Mouse (Mus musculus) liver, adult 2 months (tissue): ENCODE results near the gene Carm1. TPM values are rescaled to one million over a fixed set of nuclear protein-coding genes. Genes with fewer than 3 reads are reported as not detected.

Experiments used
- DNase-seq: peaks from one replicate; pipeline ENCODE4 v3.0.0-alpha.2; 2011; ENCODE audit warnings: low read depth, low spot score; ENCODE audit errors: extremely low read depth
- H3K27ac ChIP-seq: fragments of 200-500 bp; replicated peaks from 2 replicates; pipeline ENCODE4 v1.5.1; 2012; ENCODE audit warnings: low read depth, mild to moderate bottlenecking, control low read depth, inconsistent platforms, low read length; ENCODE audit not compliant: insufficient read depth
- H3K27me3 ChIP-seq: fragments of 200-500 bp; 2 replicates; pipeline ENCODE4 v1.6.1; 2012; ENCODE audit warnings: mild to moderate bottlenecking, moderate library complexity, low read length, inconsistent platforms; ENCODE audit not compliant: control insufficient read depth, insufficient read depth
- H3K36me3 ChIP-seq: fragments of 200-500 bp; 2 replicates; pipeline ENCODE4 v1.6.1; 2012; ENCODE audit warnings: low read length, inconsistent platforms; ENCODE audit not compliant: control insufficient read depth, insufficient read depth
- H3K4me1 ChIP-seq: fragments of 200-500 bp; 2 replicates; pipeline ENCODE4 v1.6.1; 2011; ENCODE audit warnings: low read length; ENCODE audit not compliant: control insufficient read depth, insufficient read depth
- H3K4me3 ChIP-seq: fragments of 200-500 bp; 2 replicates; pipeline ENCODE4 v1.5.1; 2011; ENCODE audit warnings: low read depth, mild to moderate bottlenecking, control low read depth, low read length, moderate library complexity; ENCODE audit not compliant: insufficient read depth
- H3K79me2 ChIP-seq: fragments of 200-500 bp; 2 replicates; pipeline ENCODE4 v1.6.1; 2012; ENCODE audit warnings: inconsistent platforms, mild to moderate bottlenecking, low read length, moderate library complexity; ENCODE audit not compliant: control insufficient read depth, insufficient read depth
- H3K9ac ChIP-seq: fragments of 200-500 bp; 2 replicates; pipeline ENCODE4 v1.6.1; 2012; ENCODE audit warnings: low read depth, mild to moderate bottlenecking, control low read depth, inconsistent platforms, low read length
- CTCF ChIP-seq: fragments of 200-500 bp; IDR thresholded peaks from 2 replicates; pipeline ENCODE4 v1.5.1; 2011; ENCODE audit warnings: low read depth, low read length, control low read depth
- POLR2A ChIP-seq: fragments of 200-500 bp; IDR thresholded peaks from 2 replicates; pipeline ENCODE4 v1.6.1; 2011; ENCODE audit warnings: low read length, control low read depth; ENCODE audit not compliant: insufficient read depth; ENCODE audit errors: extremely low read depth
- WGBS: fragments of 180-500 bp; shearing (Covaris S2); methylation state at CpG from one replicate; pipeline ENCODE4 v1.1.7; 2018; 5-methylcytosine and 5-hydroxymethylcytosine counted together
- polyA plus RNA-seq: library from polyadenylated mRNA; depleted of rRNA; stranded (reverse); fragments of >200 nt; gene quantifications from 2 replicates; pipeline ENCODE4 v1.2.3, GENCODE M21; 2012
- total RNA-seq: library from RNA; depleted of rRNA; stranded (reverse); fragments of >200 nt; gene quantifications from 2 replicates; pipeline ENCODE4 v1.2.3, GENCODE M21; 2014

Gene Carm1
- total and polyA plus RNA-seq, 2 experiments, result 5.0 to 28.5 TPM

DNA sequence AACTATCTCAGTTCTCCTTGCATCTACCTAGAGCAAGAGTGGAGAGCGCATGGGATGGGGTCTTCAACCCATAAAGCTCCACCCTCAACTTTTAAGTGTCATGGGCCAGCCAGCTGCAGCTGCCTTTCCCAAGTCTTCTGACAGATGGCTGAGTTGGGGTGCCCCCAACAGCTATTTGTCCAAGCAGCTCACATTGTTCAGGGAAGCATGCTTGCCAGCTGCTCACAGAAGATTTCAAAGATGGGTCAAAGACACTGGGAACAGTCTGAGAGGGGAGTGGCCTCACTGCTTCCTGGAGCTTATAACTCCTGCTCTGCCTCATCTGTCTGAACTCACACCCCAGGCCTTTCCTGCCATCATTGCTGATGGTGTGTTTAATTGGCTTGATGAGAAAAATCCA lies 29.6 kb downstream of the Carm1 start:
- no peaks in the 10 kb centered on the region for H3K4me1 ChIP-seq
- 89% methylated on average over 1 of the region's 1 CpGs for WGBS
- H3K9ac ChIP-seq, result no peak overlapping the region
- peaks cover 20% of the 10 kb centered on the region for H3K36me3 ChIP-seq
- no peaks in the 10 kb centered on the region for H3K27me3 ChIP-seq
- no peak overlapping the region for H3K4me3 ChIP-seq
- H3K27ac ChIP-seq, result no peak overlapping the region
- TF ChIP-seq CTCF (no peak), POLR2A (no peak)
- no peaks in the 10 kb centered on the region for H3K79me2 ChIP-seq
- no peak for DNase-seq

DNA sequence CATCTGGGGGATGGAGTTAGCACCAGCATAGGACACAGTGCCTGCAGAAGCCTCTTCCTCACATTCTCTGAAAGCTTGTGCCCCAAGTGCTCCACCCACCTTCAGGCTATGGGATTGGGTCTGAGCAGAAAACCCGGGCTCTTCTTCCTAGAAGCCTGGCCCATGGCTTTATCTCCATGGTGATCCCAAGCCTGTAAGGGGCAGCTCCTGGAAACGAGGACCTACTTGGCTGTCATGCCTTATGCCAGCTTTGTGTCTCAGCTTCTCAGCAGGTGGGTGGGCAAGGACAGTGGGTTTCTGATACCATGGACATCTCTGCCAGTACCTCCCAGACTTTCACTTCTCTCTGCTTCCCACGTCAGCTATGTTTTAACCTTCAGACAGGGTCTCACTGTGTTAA lies 31.5 kb downstream of the Carm1 start:
- no peak overlapping the region for H3K27ac ChIP-seq
- no peak overlapping the region for H3K9ac ChIP-seq
- TF ChIP-seq CTCF (no peak), POLR2A (no peak)
- H3K4me3 ChIP-seq, result no peak overlapping the region
- H3K27me3 ChIP-seq, result no peaks in the 10 kb centered on the region
- WGBS, result 86% methylated on average over 3 of the region's 3 CpGs
- no peak for DNase-seq
- H3K36me3 ChIP-seq, result peaks cover 12% of the 10 kb centered on the region; the same call in 1 of the 2 replicates
- no peaks in the 10 kb centered on the region for H3K4me1 ChIP-seq
- H3K79me2 ChIP-seq, result no peaks in the 10 kb centered on the region

DNA sequence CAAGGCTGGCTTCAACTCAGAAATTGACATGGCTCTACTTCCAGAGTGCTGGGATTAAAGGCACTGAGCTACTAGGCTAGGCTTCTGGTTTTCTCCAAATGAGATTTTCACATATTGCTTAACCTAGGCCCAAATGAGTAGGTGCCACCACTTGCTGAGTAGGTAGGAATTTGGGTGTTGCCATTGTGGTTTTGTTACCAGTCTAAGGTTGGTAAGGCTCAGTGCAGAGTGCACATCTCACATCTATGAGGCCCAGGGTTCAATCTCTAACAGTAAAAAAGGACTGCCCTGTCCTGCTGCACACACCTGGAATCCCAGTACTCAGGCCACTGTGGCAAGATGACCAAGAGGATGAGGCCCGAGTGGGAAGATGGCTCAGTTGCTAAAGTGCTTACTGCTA lies 38.7 kb downstream of the Carm1 start:
- Histone ChIP-seq H3K4me3 (no peak overlapping the region), H3K79me2 (no peaks in the 10 kb centered on the region), H3K9ac (no peak overlapping the region), H3K27me3 (no peaks in the 10 kb centered on the region), H3K36me3 (peaks cover 17% of the 10 kb centered on the region; the same call in 1 of the 2 replicates), H3K27ac (no peak overlapping the region), H3K4me1 (no peaks in the 10 kb centered on the region)
- 90% methylated on average over 1 of the region's 1 CpGs for WGBS
- no peak for DNase-seq
- no peak for TF ChIP-seq CTCF
- no peak for TF ChIP-seq POLR2A

DNA sequence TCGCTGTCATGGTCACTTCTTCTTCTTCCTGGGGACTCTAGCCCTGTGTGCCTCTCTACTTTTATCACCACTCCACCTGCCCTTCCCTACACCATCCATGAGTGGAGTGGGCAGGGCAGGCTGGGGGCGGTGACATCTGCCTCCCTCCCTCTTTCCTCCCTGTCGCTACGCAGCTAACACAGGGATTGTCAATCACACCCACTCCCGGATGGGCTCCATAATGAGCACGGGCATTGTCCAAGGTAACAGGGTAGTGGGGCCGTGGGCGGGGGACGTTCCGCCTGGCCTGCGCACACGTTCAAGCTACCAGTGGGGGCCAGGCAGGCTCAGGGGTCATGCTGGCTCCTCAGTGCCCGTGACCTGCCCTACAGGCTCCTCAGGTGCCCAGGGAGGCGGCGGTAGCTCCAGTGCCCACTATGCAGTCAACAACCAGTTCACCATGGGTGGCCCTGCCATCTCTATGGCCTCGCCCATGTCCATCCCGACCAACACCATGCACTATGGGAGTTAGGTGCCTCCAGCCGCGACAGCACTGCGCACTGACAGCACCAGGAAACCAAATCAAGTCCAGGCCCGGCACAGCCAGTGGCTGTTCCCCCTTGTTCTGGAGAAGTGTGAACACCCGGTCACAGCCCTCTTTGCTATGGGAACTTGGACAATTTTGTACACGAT lies 41.1 kb downstream of the Carm1 start:
- Histone ChIP-seq H3K36me3 (peaks cover 15% of the 10 kb centered on the region; the same call in 1 of the 2 replicates), H3K4me3 (no peak overlapping the region), H3K27me3 (no peaks in the 10 kb centered on the region), H3K9ac (no peak overlapping the region), H3K27ac (no peak overlapping the region), H3K4me1 (peaks cover 4% of the 10 kb centered on the region), H3K79me2 (no peaks in the 10 kb centered on the region)
- DNase-seq, result no peak
- 82% methylated on average over 23 of the region's 23 CpGs for WGBS
- no peak for TF ChIP-seq CTCF
- TF ChIP-seq POLR2A, result no peak

DNA sequence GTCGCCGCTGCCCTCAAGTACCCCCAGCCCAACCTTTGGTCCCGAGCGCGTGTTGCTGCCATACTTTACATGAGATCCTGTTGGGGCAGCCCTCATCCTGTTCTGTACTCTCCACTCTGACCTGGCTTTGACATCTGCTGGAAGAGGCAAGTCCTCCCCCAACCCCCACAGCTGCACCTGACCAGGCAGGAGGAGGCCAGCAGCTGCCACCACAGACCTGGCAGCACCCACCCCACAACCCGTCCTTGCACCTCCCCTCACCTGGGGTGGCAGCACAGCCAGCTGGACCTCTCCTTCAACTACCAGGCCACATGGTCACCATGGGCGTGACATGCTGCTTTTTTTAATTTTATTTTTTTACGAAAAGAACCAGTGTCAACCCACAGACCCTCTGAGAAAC lies 41.7 kb downstream of the Carm1 start:
- H3K9ac ChIP-seq, result no peak overlapping the region
- TF ChIP-seq CTCF (no peak), POLR2A (no peak)
- no peaks in the 10 kb centered on the region for H3K79me2 ChIP-seq
- no peak for DNase-seq
- 75% methylated on average over 8 of the region's 8 CpGs for WGBS
- H3K36me3 ChIP-seq, result peaks cover 15% of the 10 kb centered on the region; the same call in 1 of the 2 replicates
- no peak overlapping the region for H3K4me3 ChIP-seq
- peaks cover 4% of the 10 kb centered on the region for H3K4me1 ChIP-seq
- H3K27me3 ChIP-seq, result no peaks in the 10 kb centered on the region
- H3K27ac ChIP-seq, result no peak overlapping the region

DNA sequence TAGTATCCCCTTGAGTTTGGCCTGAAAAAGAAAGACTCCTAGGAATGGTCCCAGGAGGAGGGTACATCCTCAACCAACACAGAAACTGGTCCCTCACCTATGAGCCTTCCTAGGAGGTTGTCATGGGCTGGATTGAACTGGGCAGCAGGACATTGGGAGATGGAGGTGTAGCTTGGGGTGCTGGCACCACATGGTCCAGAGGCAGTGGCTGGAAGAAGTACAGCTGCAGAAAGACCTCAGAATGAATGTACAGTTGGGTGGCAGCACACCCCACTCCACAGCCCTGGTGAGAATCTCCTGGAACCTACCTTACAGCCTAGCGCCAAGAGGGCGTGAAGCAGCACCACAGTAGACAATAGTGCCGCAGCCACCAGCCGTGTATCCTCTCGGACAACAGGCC lies 42.8 kb downstream of the Carm1 start:
- 94% methylated on average over 5 of the region's 5 CpGs for WGBS
- Histone ChIP-seq H3K27ac (no peak overlapping the region), H3K79me2 (peaks cover 8% of the 10 kb centered on the region; the same call in 1 of the 2 replicates), H3K4me3 (no peak overlapping the region), H3K27me3 (no peaks in the 10 kb centered on the region), H3K36me3 (peaks cover 11% of the 10 kb centered on the region; the same call in 1 of the 2 replicates), H3K4me1 (peaks cover 15% of the 10 kb centered on the region), H3K9ac (no peak overlapping the region)
- DNase-seq, result no peak
- TF ChIP-seq CTCF, result no peak
